Mouse (Mus musculus) neural tube, embryonic 11.5 days (tissue): ENCODE results near the gene Serpinb5. TPM values are rescaled to one million over a fixed set of nuclear protein-coding genes. Genes with fewer than 3 reads are reported as not detected.

Experiments
- ATAC-seq: fragments of 200-750 bp; cut with Nextera tagmentation; 2 replicates; pipeline ENCODE4 v1.8.0; 2017; ENCODE audit warnings: moderate number of reproducible peaks, mild to moderate bottlenecking, moderate TSS enrichment, moderate library complexity; ENCODE audit not compliant: insufficient read depth, low FRiP score, low TSS enrichment
- DNase-seq: peaks from one replicate; pipeline ENCODE4 v3.0.0-alpha.2; 2015; ENCODE audit warnings: low spot score
- H3K27ac ChIP-seq: fragments of 300-500 bp; sonication (generic); 2 replicates; pipeline ENCODE4 v1.5.1; 2014; ENCODE audit warnings: low read depth, mild to moderate bottlenecking, low read length
- H3K27me3 ChIP-seq: fragments of 300-500 bp; sonication (generic); 2 replicates; pipeline ENCODE4 v1.6.1; 2014; ENCODE audit warnings: mild to moderate bottlenecking, low read length, mixed read lengths; ENCODE audit not compliant: control insufficient read depth, insufficient read depth
- H3K36me3 ChIP-seq: fragments of 300-500 bp; sonication (generic); 2 replicates; pipeline ENCODE4 v1.6.1; 2014; ENCODE audit warnings: mild to moderate bottlenecking, low read length, moderate library complexity, mixed read lengths; ENCODE audit not compliant: control insufficient read depth, insufficient read depth
- H3K4me1 ChIP-seq: fragments of 300-500 bp; sonication (generic); 2 replicates; pipeline ENCODE4 v1.6.1; 2014; ENCODE audit warnings: low read length, mixed read lengths; ENCODE audit not compliant: control insufficient read depth, insufficient read depth
- H3K4me2 ChIP-seq: fragments of 300-500 bp; sonication (generic); 2 replicates; pipeline ENCODE4 v1.6.1; 2014; ENCODE audit warnings: low read depth, mild to moderate bottlenecking, moderate library complexity
- H3K4me3 ChIP-seq: fragments of 300-500 bp; sonication (generic); 2 replicates; pipeline ENCODE4 v1.5.1; 2014; ENCODE audit warnings: low read depth, low read length
- H3K9ac ChIP-seq: fragments of 300-500 bp; sonication (generic); 2 replicates; pipeline ENCODE4 v1.6.1; 2014; ENCODE audit warnings: mild to moderate bottlenecking, low read length
- H3K9me3 ChIP-seq: fragments of 300-500 bp; sonication (generic); 2 replicates; pipeline ENCODE4 v1.6.1; 2016; ENCODE audit warnings: low read length; ENCODE audit not compliant: control insufficient read depth
- WGBS: fragments of 180-500 bp; shearing (Covaris S2); extraction: QIAGEN DNeasy Blood & Tissue Kit; methylation state at CpG from one replicate; pipeline ENCODE4 v1.1.7; 2014; 5-methylcytosine and 5-hydroxymethylcytosine counted together
- polyA plus RNA-seq: library from polyadenylated mRNA; unstranded; fragments of >200 nt; fragmentation: Nextera tagmentation; extraction: Ambion mirVana; gene quantifications from 2 replicates; pipeline ENCODE4 v1.2.1, GENCODE M21; 2014

The Serpinb5 gene
- polyA plus RNA-seq, 1 experiment from 2014 or later = not detected

GRCm38 (mm10) chr1:106931954-106932353 is 71.0 kb downstream of the Serpinb5 start:
- ATAC-seq = no peak

More at GRCm38 (mm10) chr1:106931954-106932353, 71.0 kb downstream of the Serpinb5 start:
- Histone ChIP-seq H3K9ac (no peak overlapping the region), H3K4me1 (no peaks in the 10 kb centered on the region), H3K9me3 (no peaks in the 10 kb centered on the region), H3K27ac (no peak overlapping the region), H3K4me3 (no peak overlapping the region), H3K27me3 (no peaks in the 10 kb centered on the region), H3K36me3 (no peaks in the 10 kb centered on the region), H3K4me2 (no peak overlapping the region)
- 89% methylated on average over 4 of the region's 4 CpGs for WGBS
- no peak for DNase-seq

Other genes starting within 250 kb of the Serpinb5 start
- gene Bcl2, start 146.9 kb upstream of the Serpinb5 start, polyA plus RNA-seq = 5.5 TPM in 2 replicates
- gene Kdsr, start 101.4 kb upstream of the Serpinb5 start, polyA plus RNA-seq = 8.0 and 8.8 TPM in 2 replicates
- 84.9 and 89.9 TPM in 2 replicates for gene Vps4b, start 64.4 kb upstream of the Serpinb5 start, polyA plus RNA-seq
- not detected in 2 replicates for gene Serpinb12, start 73.3 kb downstream of the Serpinb5 start, polyA plus RNA-seq
- not detected in 2 replicates for gene Serpinb13, start 119.8 kb downstream of the Serpinb5 start, polyA plus RNA-seq
- not detected in 2 replicates for gene Serpinb3a, start 191.1 kb downstream of the Serpinb5 start, polyA plus RNA-seq
- gene Serpinb3d, start 222.3 kb downstream of the Serpinb5 start, polyA plus RNA-seq = not detected in 2 replicates